Mouse (Mus musculus) limb, embryonic 12.5 days (tissue): ENCODE data around the gene Hist3h2a. TPM values are rescaled to one million over a fixed set of nuclear protein-coding genes. Genes with fewer than 3 reads are reported as not detected.
"Not testable (repeated sequence)": the region's sequence is repeated elsewhere in the genome, so short reads cannot be mapped to it uniquely, and the experiment has no call there.

Source experiments
- ATAC-seq: fragments of 200-750 bp; cut with Nextera tagmentation; 2 replicates; pipeline ENCODE4 v1.8.0; 2017; ENCODE audit warnings: low read depth, moderate TSS enrichment; ENCODE audit not compliant: insufficient number of reproducible peaks, insufficient read depth, low FRiP score, low TSS enrichment
- H3K27ac ChIP-seq: fragments of 300-500 bp; sonication (generic); 2 replicates; pipeline ENCODE4 v1.5.1; 2016; ENCODE audit warnings: mild to moderate bottlenecking, moderate library complexity
- H3K27me3 ChIP-seq: fragments of 300-500 bp; sonication (generic); 2 replicates; pipeline ENCODE4 v1.6.1; 2016; ENCODE audit warnings: mild to moderate bottlenecking, moderate library complexity
- H3K36me3 ChIP-seq: fragments of 300-500 bp; sonication (generic); 2 replicates; pipeline ENCODE4 v1.6.1; 2016; ENCODE audit warnings: mild to moderate bottlenecking, moderate library complexity
- H3K4me1 ChIP-seq: fragments of 300-500 bp; sonication (generic); replicated peaks from 2 replicates; pipeline ENCODE4 v1.6.1; 2016
- H3K4me2 ChIP-seq: fragments of 300-500 bp; sonication (generic); 2 replicates; pipeline ENCODE4 v1.6.1; 2016; ENCODE audit warnings: mild to moderate bottlenecking, moderate library complexity
- H3K4me3 ChIP-seq: fragments of 300-500 bp; sonication (generic); replicated peaks from 2 replicates; pipeline ENCODE4 v1.5.1; 2016; ENCODE audit warnings: mild to moderate bottlenecking
- H3K9ac ChIP-seq: fragments of 300-500 bp; sonication (generic); replicated peaks from 2 replicates; pipeline ENCODE4 v1.6.1; 2016; ENCODE audit warnings: mild to moderate bottlenecking, moderate library complexity
- H3K9me3 ChIP-seq: fragments of 300-500 bp; sonication (generic); 2 replicates; pipeline ENCODE4 v1.6.1; 2016; ENCODE audit warnings: mild to moderate bottlenecking, moderate library complexity
- WGBS: fragments of 180-500 bp; shearing (Covaris S2); methylation state at CpG from one replicate; pipeline ENCODE4 v1.1.7; 2016; 5-methylcytosine and 5-hydroxymethylcytosine counted together
- polyA plus RNA-seq: library from polyadenylated mRNA; unstranded; fragments of >200 nt; fragmentation: Nextera tagmentation; extraction: Ambion mirVana; gene quantifications from 2 replicates; pipeline ENCODE4 v1.2.1, GENCODE M21; 2016

Gene Hist3h2a
- polyA plus RNA-seq, 1 experiment from 2014 or later, result 27.9 TPM

DNA sequence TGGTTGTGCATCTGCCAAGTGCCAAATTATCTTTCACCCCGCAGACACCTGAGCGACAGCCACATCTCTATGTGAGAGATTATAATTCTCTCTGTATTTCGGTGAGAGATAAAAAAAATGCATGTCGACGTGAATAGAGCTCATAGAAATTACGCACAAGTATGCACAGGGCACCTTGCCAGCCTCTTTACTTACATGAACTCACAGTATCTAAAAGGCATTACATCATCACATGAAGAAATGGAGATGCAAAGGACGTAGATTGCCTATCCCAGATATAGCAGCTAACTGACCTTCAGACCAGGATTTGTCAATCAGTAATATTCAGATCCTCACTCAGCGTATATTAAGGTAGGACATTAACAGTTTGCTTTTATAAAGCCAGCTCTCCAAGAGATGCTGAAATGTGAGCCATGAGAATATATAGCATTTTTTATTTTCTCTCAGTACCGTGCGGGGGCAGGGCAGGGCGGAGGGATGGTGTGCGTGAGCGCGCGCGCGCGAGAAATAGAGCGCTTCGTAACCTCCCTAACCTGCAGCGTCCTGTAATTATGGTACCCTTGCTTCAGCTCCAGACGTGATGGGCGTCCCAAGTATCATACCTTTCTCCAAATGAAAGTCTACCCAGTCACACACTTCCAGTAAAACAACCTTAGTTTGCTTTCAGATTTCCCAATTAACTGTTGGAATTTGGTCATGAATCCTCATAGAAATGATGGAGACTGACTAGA lies 6.5 kb upstream of the Hist3h2a start:
- Histone ChIP-seq H3K9me3 (no peaks in the 10 kb centered on the region), H3K36me3 (no peaks in the 10 kb centered on the region), H3K4me1 (peaks cover 17% of the 10 kb centered on the region), H3K4me2 (peak overlapping the region; percentile 62), H3K4me3 (peak overlapping the region; percentile 49), H3K27me3 (peaks cover 77% of the 10 kb centered on the region), H3K27ac (peak overlapping the region; percentile 93), H3K9ac (peak overlapping the region; percentile 45; the same call in 1 of the 2 replicates)
- WGBS, result 20% methylated on average over 23 of the region's 23 CpGs
- peak; percentile 32; the same call in 1 of the 2 replicates for ATAC-seq

DNA sequence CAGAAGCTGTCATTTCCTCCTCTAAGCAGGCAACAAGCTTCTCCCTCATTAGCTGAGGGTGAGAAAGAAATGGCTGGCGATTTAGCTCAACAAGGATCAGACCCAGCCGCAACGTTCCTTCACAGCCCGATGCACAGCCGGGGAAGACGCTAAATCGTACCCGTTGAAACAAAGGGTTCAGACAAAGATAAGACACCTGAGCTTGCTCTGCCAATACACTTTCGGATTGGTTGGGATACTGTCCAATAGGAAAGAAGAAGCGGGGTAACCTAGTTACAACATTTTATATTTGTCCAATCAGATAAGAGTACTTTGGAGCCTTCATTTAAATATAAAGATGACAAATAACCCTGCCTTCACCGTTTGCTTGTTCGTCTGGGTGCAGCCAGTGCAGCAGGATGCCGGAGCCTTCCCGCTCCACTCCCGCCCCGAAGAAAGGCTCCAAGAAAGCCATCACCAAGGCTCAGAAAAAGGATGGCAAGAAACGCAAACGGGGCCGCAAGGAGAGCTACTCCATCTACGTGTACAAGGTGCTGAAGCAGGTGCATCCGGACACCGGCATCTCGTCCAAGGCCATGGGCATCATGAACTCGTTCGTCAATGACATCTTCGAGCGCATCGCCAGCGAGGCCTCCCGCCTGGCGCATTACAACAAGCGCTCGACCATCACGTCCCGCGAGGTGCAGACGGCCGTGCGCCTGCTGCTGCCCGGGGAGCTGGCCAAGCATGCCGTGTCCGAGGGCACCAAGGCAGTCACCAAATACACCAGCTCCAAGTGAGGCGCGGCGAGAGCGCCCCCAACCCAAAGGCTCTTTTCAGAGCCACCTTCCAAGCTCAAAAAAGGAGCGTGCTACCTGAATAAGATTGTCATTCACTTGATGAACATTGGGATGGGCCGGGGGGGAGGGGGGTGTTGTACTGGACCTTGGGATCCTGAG lies 5.7 kb upstream of the Hist3h2a start, which contains the start of gene Hist3h2ba:
Hist3h2ba (plus strand) TSS at position 379 of the 938 bp plus-strand sequence.
- peaks cover 69% of the 10 kb centered on the region for H3K27me3 ChIP-seq
- peak within 1 kb of the TSS; percentile 49 for H3K4me3 ChIP-seq
- peak within 1 kb of the TSS; percentile 93 for H3K27ac ChIP-seq
- H3K36me3 ChIP-seq, result no peaks in the 10 kb centered on the region
- peak within 1 kb of the TSS; percentile 62 for H3K4me2 ChIP-seq
- WGBS, result under 1% methylated on average over 48 of the region's 48 CpGs
- H3K9ac ChIP-seq, result peak within 1 kb of the TSS; percentile 60
- H3K9me3 ChIP-seq, result no peaks in the 10 kb centered on the region
- ATAC-seq, result peak; percentile 90
- peaks cover 26% of the 10 kb centered on the region for H3K4me1 ChIP-seq

DNA sequence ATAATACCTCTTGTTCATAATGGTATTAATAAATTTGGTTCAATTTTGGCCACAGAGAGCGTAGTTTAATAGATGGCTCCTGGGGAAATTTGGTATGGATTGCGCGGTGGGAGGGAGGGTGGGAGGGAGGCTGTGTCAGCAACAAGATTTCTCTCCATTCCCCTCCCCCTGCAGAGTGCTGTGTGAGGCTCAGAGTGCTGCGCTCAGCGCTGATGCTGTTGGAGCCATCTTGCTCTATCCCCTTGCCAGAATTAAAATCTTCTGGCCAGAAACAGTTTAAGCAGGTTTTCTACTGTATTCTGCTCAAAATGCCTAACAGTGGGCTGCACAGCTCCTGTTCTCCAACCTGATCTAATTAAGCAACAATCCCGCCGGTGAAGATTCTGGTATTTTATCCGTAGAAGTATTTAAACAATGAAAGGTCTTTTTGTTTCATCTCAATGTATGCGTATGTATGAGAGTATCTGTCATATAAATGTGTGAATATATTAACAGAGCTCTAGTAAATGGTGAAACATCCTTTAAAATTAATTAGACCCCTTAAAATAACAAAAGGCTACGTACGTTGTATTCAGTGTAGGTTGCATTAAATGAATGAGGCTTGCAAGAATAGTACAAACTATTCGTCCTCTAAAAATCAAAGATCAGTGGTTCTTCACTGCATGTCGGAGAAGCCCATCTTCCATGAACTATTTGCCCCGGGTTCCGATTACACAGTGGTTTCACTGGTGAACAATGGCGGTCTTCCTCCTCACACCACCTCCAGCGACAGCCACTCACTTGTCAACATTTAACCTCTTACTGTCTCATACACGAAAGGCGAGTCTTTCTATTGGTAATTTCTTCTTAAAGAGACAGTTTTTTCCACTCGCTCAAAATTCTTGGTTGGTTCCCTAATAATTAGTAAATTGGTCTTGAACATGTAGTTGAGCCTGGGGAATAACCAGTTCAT lies 4.7 kb upstream of the Hist3h2a start:
- no peak for ATAC-seq
- Histone ChIP-seq H3K4me3 (peak overlapping the region; percentile 49), H3K27me3 (peaks cover 60% of the 10 kb centered on the region), H3K36me3 (no peaks in the 10 kb centered on the region), H3K9ac (peak overlapping the region; percentile 60), H3K27ac (peak overlapping the region; percentile 87), H3K9me3 (no peaks in the 10 kb centered on the region), H3K4me2 (peak overlapping the region; percentile 62), H3K4me1 (peaks cover 26% of the 10 kb centered on the region)
- WGBS, result 10% methylated on average over 20 of the region's 20 CpGs

DNA sequence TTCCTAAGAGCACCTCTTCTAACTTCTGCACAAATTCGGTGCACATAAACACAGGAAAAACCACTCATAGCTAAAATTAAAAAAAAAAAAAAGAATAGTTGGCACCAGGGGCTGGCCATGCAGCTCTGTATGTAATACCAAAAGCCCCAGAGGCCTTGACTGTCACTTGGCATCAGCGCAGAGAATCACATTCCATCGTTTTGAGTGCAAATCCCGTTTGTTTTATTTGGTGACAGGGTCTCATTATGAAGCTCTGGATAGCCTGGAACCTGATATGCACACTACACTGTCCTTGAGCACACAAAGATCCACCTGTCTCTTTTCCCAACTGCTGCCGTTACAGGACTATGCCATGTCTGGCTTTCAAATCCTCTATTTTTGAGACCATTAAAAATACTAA lies 3.3 kb upstream of the Hist3h2a start:
- no peak overlapping the region for H3K27ac ChIP-seq
- ATAC-seq, result no peak
- no peak overlapping the region for H3K4me3 ChIP-seq
- H3K9ac ChIP-seq, result no peak overlapping the region
- H3K9me3 ChIP-seq, result no peaks in the 10 kb centered on the region
- no peak overlapping the region for H3K4me2 ChIP-seq
- peaks cover 29% of the 10 kb centered on the region for H3K4me1 ChIP-seq
- WGBS, result 69% methylated on average over 5 of the region's 5 CpGs
- no peaks in the 10 kb centered on the region for H3K36me3 ChIP-seq
- H3K27me3 ChIP-seq, result peaks cover 46% of the 10 kb centered on the region

DNA sequence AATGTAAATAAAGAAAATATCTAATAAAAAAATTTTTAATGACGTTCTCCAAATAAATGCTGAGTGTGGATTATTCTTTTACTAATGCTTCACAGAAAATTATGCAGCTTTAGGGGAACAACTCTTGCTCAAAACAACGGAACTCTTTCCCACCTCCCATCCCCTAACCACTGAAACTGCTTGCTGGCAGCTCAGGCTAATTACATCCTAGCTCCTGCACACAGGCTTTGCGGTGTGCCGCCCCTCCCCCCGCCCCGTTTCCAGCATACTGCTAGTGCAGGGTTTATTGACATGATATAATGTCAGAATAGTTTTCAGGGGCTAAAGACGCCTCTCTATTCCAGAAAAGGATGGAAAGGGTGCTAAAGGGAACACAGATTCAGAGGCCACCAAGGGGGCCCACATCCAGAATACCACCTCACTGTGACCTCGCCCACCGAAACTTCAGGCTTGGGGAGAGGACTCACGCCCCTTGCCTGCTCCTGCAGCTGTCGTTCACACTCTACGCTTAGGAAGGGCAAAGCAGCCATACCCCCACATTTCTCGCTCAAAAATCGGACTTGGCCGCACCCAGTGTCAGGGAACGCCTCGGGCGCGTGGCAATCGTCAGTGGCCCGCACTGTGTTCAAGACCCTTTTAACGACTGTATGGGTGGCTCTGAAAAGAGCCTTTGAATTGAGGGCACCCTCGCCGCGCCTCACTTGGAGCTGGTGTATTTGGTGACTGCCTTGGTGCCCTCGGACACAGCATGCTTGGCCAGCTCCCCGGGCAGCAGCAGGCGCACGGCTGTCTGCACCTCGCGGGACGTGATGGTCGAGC lies 925 bp upstream of the Hist3h2a start:
- Histone ChIP-seq H3K27me3 (peaks cover 39% of the 10 kb centered on the region), H3K4me1 (peaks cover 38% of the 10 kb centered on the region), H3K36me3 (peaks cover 12% of the 10 kb centered on the region), H3K4me2 (peak overlapping the region; percentile 93), H3K27ac (peak overlapping the region; percentile 90), H3K4me3 (peak overlapping the region; percentile 75), H3K9ac (peak overlapping the region; percentile 70), H3K9me3 (no peaks in the 10 kb centered on the region)
- ATAC-seq, result peak; percentile 5; the same call in 1 of the 2 replicates
- under 1% methylated on average over 33 of the region's 33 CpGs for WGBS

DNA sequence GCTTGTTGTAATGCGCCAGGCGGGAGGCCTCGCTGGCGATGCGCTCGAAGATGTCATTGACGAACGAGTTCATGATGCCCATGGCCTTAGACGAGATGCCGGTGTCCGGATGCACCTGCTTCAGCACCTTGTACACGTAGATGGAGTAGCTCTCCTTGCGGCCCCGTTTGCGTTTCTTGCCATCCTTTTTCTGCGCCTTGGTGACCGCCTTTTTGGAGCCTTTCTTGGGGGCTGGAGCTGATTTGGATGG lies 390 bp upstream of the Hist3h2a start:
- H3K27me3 ChIP-seq, result peaks cover 39% of the 10 kb centered on the region
- H3K27ac ChIP-seq, result peak overlapping the region; percentile 90
- WGBS, result 1% methylated on average over 17 of the region's 17 CpGs
- peak overlapping the region; percentile 70 for H3K9ac ChIP-seq
- not testable (repeated sequence) for H3K9me3 ChIP-seq, ATAC-seq
- H3K4me3 ChIP-seq, result peak overlapping the region; percentile 75
- H3K4me2 ChIP-seq, result peak overlapping the region; percentile 93
- H3K4me1 ChIP-seq, result peaks cover 38% of the 10 kb centered on the region
- H3K36me3 ChIP-seq, result peaks cover 12% of the 10 kb centered on the region

DNA sequence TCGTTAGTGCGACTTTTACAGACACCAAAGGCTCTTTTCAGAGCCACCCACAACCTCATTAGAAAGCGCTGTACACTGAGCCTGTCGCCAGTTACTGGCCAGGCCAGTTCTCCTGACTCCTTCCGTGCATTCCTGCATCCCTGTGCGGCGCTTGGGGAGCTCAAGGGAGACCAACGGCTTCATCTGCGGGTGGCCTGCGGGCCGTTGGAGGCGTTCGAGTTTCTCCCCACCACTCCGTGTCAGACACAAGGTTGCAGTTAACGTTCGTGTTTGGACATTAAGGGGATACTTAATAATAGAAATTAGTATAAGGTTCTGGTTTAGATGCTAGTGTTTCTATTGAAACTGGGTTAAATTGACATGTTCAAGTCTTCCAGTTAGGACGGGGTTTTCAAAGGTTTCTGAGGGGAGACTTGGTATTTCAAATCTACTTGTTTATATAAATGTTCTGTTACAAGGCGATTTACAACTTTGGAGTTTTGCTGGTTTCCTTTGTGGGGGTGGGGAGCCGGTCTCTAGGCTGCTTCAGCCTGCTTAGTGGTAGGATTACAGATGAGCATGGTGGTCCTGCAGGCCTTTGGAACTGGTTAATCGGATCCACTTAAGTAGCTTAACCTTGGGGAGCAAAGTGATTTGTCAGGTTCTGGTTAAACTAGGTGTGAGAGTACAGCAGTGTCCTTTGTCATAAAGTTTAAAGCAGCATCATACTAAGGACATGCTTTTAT lies 820 bp downstream of the Hist3h2a start:
- WGBS, result under 1% methylated on average over 20 of the region's 20 CpGs
- Histone ChIP-seq H3K36me3 (peaks cover 12% of the 10 kb centered on the region), H3K4me1 (peaks cover 37% of the 10 kb centered on the region), H3K27me3 (peaks cover 36% of the 10 kb centered on the region), H3K4me2 (peak overlapping the region; percentile 93), H3K27ac (peak overlapping the region; percentile 99), H3K9me3 (no peaks in the 10 kb centered on the region), H3K4me3 (peak overlapping the region; percentile 75), H3K9ac (peak overlapping the region; percentile 93)
- no peak; the same call in 1 of the 2 replicates for ATAC-seq

DNA sequence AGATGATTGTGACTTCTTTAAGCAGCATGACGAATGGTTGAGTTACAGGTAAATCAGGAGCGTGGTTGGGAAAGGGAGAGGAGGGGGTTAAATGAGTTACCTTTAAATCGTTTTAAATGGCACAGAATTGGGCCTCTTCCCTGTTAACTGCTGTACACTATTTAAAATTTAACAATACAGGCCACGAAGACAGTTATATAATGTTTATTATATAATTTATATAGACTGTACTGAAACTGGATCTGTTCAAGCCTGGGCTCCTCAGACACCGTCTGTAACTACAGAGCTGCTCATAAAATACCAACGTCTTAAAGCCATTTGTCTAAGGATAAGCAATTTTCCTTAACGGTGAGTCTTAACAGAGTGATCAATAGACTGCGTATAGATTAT lies 1.4 kb downstream of the Hist3h2a start:
- ATAC-seq, result no peak
- H3K27me3 ChIP-seq, result peaks cover 34% of the 10 kb centered on the region
- 29% methylated on average over 8 of the region's 8 CpGs for WGBS

DNA sequence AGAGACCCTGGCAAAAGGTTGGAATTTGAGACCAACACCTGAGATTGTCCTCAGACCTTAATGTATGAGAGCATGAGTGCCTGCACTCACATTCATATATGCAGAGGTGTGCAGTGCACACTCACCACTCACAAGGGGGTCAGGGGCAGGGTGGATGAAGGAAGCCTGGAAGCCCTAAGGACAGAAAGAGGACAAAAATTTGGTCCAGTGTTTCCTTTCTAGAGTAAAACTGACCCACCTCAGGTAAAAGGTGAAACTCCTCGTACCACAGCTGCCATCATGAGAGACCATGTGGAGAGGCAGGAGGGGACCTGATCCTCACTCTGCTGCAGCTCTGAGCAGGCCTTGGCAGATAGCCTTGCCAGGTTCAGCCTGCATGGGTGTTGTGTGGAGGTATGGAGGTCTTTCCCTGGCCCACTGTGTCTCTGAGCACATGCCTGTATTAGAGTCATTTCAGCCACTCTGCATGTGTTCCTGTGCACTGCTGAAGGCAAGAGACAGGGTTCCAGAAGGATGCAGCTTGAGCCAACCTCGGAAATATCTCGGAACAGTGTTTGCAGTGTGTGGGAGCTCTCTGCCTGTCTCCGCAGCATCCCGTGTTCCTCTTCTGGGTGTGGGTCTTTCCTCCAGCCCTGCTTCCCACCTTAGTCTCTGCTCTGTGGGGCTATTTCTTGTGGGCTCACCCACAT lies 2.9 kb downstream of the Hist3h2a start:
- H3K4me1 ChIP-seq, result peaks cover 37% of the 10 kb centered on the region
- H3K4me2 ChIP-seq, result peak overlapping the region; percentile 93
- H3K27ac ChIP-seq, result no peak overlapping the region
- H3K9ac ChIP-seq, result peak overlapping the region; percentile 93
- peaks cover 8% of the 10 kb centered on the region for H3K9me3 ChIP-seq
- WGBS, result 90% methylated on average over 5 of the region's 5 CpGs
- H3K36me3 ChIP-seq, result peaks cover 12% of the 10 kb centered on the region
- ATAC-seq, result no peak
- peak overlapping the region; percentile 75; the same call in 1 of the 2 replicates for H3K4me3 ChIP-seq
- H3K27me3 ChIP-seq, result peaks cover 32% of the 10 kb centered on the region

More for the DNA sequence above, 1.4 kb downstream of the Hist3h2a start:
- Histone ChIP-seq H3K4me3 (peak overlapping the region; percentile 75), H3K36me3 (peaks cover 12% of the 10 kb centered on the region), H3K4me1 (peaks cover 37% of the 10 kb centered on the region), H3K27ac (no peak overlapping the region; the same call in 1 of the 2 replicates), H3K4me2 (peak overlapping the region; percentile 93), H3K9me3 (no peaks in the 10 kb centered on the region), H3K9ac (peak overlapping the region; percentile 93)
